Mouse (Mus musculus): ENCODE measurements around the gene E130208F15Rik. TPM values are rescaled to one million over a fixed set of nuclear protein-coding genes. Genes with fewer than 3 reads are reported as not detected.

E130208F15Rik gene
- polyA plus RNA-seq, 1 experiment from 2014 or later = not detected

GRCm38 (mm10) chr7:30336384-30336783 lies 14.8 kb downstream of the E130208F15Rik start:
- ATAC-seq (replicated peaks; ENCODE audit: low FRiP score, low TSS enrichment, low read depth) (peak; percentile 45; the same call in 1 of the 2 replicates), DNase-seq (ENCODE audit: low spot score) (peak; percentile 92)
- Histone ChIP-seq H3K27ac (ENCODE audit: low read depth) (no peak overlapping the region), H3K27me3 (replicated peaks; ENCODE audit: control insufficient read depth, insufficient read depth, low read length) (peaks cover 27% of the 10 kb centered on the region), H3K4me1 (replicated peaks; ENCODE audit: control insufficient read depth, insufficient read depth, low read length) (peaks cover 5% of the 10 kb centered on the region), H3K9me3 (ENCODE audit: control insufficient read depth, low read length) (no peaks in the 10 kb centered on the region), H3K9ac (ENCODE audit: low read length) (no peak overlapping the region), H3K4me3 (ENCODE audit: low read depth, low read length) (no peak overlapping the region), H3K36me3 (ENCODE audit: control insufficient read depth, insufficient read depth, low read length) (no peaks in the 10 kb centered on the region), H3K4me2 (ENCODE audit: low read length) (no peak overlapping the region)
- whole genome bisulfite sequencing = 4% methylated on average over 9 of the region's 9 CpGs

GRCm38 (mm10) chr7:30339432-30340109 lies 18.0 kb downstream of the E130208F15Rik start:
- ATAC-seq (replicated peaks; ENCODE audit: low FRiP score, low TSS enrichment, low read depth) = no peak

GRCm38 (mm10) chr7:30346635-30347379 lies 25.3 kb downstream of the E130208F15Rik start:
- peak; percentile 92 for DNase-seq (ENCODE audit: low spot score)
- no peak overlapping the region for H3K4me2 ChIP-seq (ENCODE audit: low read length)
- no peak overlapping the region for H3K27ac ChIP-seq (ENCODE audit: low read depth)
- no peak overlapping the region for H3K9ac ChIP-seq (ENCODE audit: low read length)
- H3K9me3 ChIP-seq (ENCODE audit: control insufficient read depth, low read length) = no peaks in the 10 kb centered on the region
- WGBS = 26% methylated on average over 21 of the region's 21 CpGs
- ATAC-seq (replicated peaks; ENCODE audit: low FRiP score, low TSS enrichment, low read depth) = no peak
- H3K27me3 ChIP-seq (replicated peaks; ENCODE audit: control insufficient read depth, insufficient read depth, low read length) = peaks cover 33% of the 10 kb centered on the region
- no peaks in the 10 kb centered on the region for H3K36me3 ChIP-seq (ENCODE audit: control insufficient read depth, insufficient read depth, low read length)
- no peaks in the 10 kb centered on the region for H3K4me1 ChIP-seq (replicated peaks; ENCODE audit: control insufficient read depth, insufficient read depth, low read length)
- no peak overlapping the region for H3K4me3 ChIP-seq (ENCODE audit: low read depth, low read length)

More at GRCm38 (mm10) chr7:30339432-30340109, 18.0 kb downstream of the E130208F15Rik start:
- H3K27ac ChIP-seq (ENCODE audit: low read depth) = no peak overlapping the region
- no peaks in the 10 kb centered on the region for H3K9me3 ChIP-seq (ENCODE audit: control insufficient read depth, low read length)
- no peak overlapping the region for H3K4me2 ChIP-seq (ENCODE audit: low read length)
- no peaks in the 10 kb centered on the region for H3K36me3 ChIP-seq (ENCODE audit: control insufficient read depth, insufficient read depth, low read length)
- no peak for DNase-seq (ENCODE audit: low spot score)
- no peak overlapping the region for H3K9ac ChIP-seq (ENCODE audit: low read length)
- H3K27me3 ChIP-seq (replicated peaks; ENCODE audit: control insufficient read depth, insufficient read depth, low read length) = peaks cover 18% of the 10 kb centered on the region
- 72% methylated on average over 5 of the region's 5 CpGs for WGBS
- H3K4me1 ChIP-seq (replicated peaks; ENCODE audit: control insufficient read depth, insufficient read depth, low read length) = no peaks in the 10 kb centered on the region
- H3K4me3 ChIP-seq (ENCODE audit: low read depth, low read length) = no peak overlapping the region

GRCm38 (mm10) chr7:30347828-30348227 lies 26.3 kb downstream of the E130208F15Rik start:
- H3K4me1 ChIP-seq (replicated peaks; ENCODE audit: control insufficient read depth, insufficient read depth, low read length) = no peaks in the 10 kb centered on the region
- H3K36me3 ChIP-seq (ENCODE audit: control insufficient read depth, insufficient read depth, low read length) = no peaks in the 10 kb centered on the region
- H3K9ac ChIP-seq (ENCODE audit: low read length) = no peak overlapping the region
- DNase-seq (ENCODE audit: low spot score) = peak; percentile 80
- no peak overlapping the region for H3K4me2 ChIP-seq (ENCODE audit: low read length)
- no peak overlapping the region for H3K4me3 ChIP-seq (ENCODE audit: low read depth, low read length)
- ATAC-seq (replicated peaks; ENCODE audit: low FRiP score, low TSS enrichment, low read depth) = peak; percentile 66; the same call in 1 of the 2 replicates
- WGBS = 1% methylated on average over 30 of the region's 30 CpGs
- H3K27ac ChIP-seq (ENCODE audit: low read depth) = no peak overlapping the region
- H3K27me3 ChIP-seq (replicated peaks; ENCODE audit: control insufficient read depth, insufficient read depth, low read length) = peaks cover 33% of the 10 kb centered on the region
- no peaks in the 10 kb centered on the region for H3K9me3 ChIP-seq (ENCODE audit: control insufficient read depth, low read length)

- Histone ChIP-seq H3K4me2 (ENCODE audit: low read length) (no peak overlapping the region), H3K4me3 (ENCODE audit: low read depth, low read length) (no peak overlapping the region), H3K27ac (ENCODE audit: low read depth) (no peak overlapping the region), H3K36me3 (ENCODE audit: control insufficient read depth, insufficient read depth, low read length) (peaks cover 12% of the 10 kb centered on the region; the same call in 1 of the 2 replicates), H3K4me1 (replicated peaks; ENCODE audit: control insufficient read depth, insufficient read depth, low read length) (no peaks in the 10 kb centered on the region), H3K9me3 (ENCODE audit: control insufficient read depth, low read length) (no peaks in the 10 kb centered on the region), H3K27me3 (replicated peaks; ENCODE audit: control insufficient read depth, insufficient read depth, low read length) (peaks cover 12% of the 10 kb centered on the region), H3K9ac (ENCODE audit: low read length) (no peak overlapping the region)
- ATAC-seq (replicated peaks; ENCODE audit: low FRiP score, low TSS enrichment, low read depth) (no peak; the same call in 1 of the 2 replicates), DNase-seq (ENCODE audit: low spot score) (peak; percentile 93)
- WGBS = 22% methylated on average over 6 of the region's 6 CpGs
Measured at GRCm38 (mm10) chr7:30353279-30353822, 31.8 kb downstream of the E130208F15Rik start.

- peaks cover 12% of the 10 kb centered on the region; the same call in 1 of the 2 replicates for H3K36me3 ChIP-seq (ENCODE audit: control insufficient read depth, insufficient read depth, low read length)
- H3K27me3 ChIP-seq (replicated peaks; ENCODE audit: control insufficient read depth, insufficient read depth, low read length) = 0 out of 2 replicates have a peak, but pooled peaks cover 7% of the 10 kb centered on the region
- no peak overlapping the region for H3K4me2 ChIP-seq (ENCODE audit: low read length)
- no peak for ATAC-seq (replicated peaks; ENCODE audit: low FRiP score, low TSS enrichment, low read depth)
- H3K4me1 ChIP-seq (replicated peaks; ENCODE audit: control insufficient read depth, insufficient read depth, low read length) = no peaks in the 10 kb centered on the region; the same call in 1 of the 2 replicates
- no peak overlapping the region for H3K9ac ChIP-seq (ENCODE audit: low read length)
- DNase-seq (ENCODE audit: low spot score) = no peak
- H3K27ac ChIP-seq (ENCODE audit: low read depth) = no peak overlapping the region
- 73% methylated on average over 4 of the region's 4 CpGs for WGBS
- H3K9me3 ChIP-seq (ENCODE audit: control insufficient read depth, low read length) = no peaks in the 10 kb centered on the region
- no peak overlapping the region for H3K4me3 ChIP-seq (ENCODE audit: low read depth, low read length)
Measured at GRCm38 (mm10) chr7:30354059-30354458, 32.5 kb downstream of the E130208F15Rik start.

GRCm38 (mm10) chr7:30358378-30359186 lies 37.0 kb downstream of the E130208F15Rik start:
- peaks cover 17% of the 10 kb centered on the region for H3K4me1 ChIP-seq (replicated peaks; ENCODE audit: control insufficient read depth, insufficient read depth, low read length)
- H3K4me3 ChIP-seq (ENCODE audit: low read depth, low read length) = no peak overlapping the region
- H3K27me3 ChIP-seq (replicated peaks; ENCODE audit: control insufficient read depth, insufficient read depth, low read length) = no peaks in the 10 kb centered on the region
- peak overlapping the region; percentile 57; the same call in 1 of the 2 replicates for H3K27ac ChIP-seq (ENCODE audit: low read depth)
- H3K4me2 ChIP-seq (ENCODE audit: low read length) = peak overlapping the region; percentile 20
- DNase-seq (ENCODE audit: low spot score) (no peak), ATAC-seq (replicated peaks; ENCODE audit: low FRiP score, low TSS enrichment, low read depth) (no peak)
- H3K9me3 ChIP-seq (ENCODE audit: control insufficient read depth, low read length) = no peaks in the 10 kb centered on the region
- peaks cover 16% of the 10 kb centered on the region; the same call in 1 of the 2 replicates for H3K36me3 ChIP-seq (ENCODE audit: control insufficient read depth, insufficient read depth, low read length)
- no peak overlapping the region for H3K9ac ChIP-seq (ENCODE audit: low read length)
- WGBS = 48% methylated on average over 7 of the region's 7 CpGs
